Mouse (Mus musculus) liver, embryonic 11.5 days (tissue): ENCODE results near the gene Mmd2. TPM values are rescaled to one million over a fixed set of nuclear protein-coding genes. Genes with fewer than 3 reads are reported as not detected.

Experiments
- ATAC-seq: fragments of 200-750 bp; cut with Nextera tagmentation; replicated peaks from 2 replicates; pipeline ENCODE4 v1.8.0; 2017; ENCODE audit warnings: moderate number of reproducible peaks, mild to moderate bottlenecking, moderate TSS enrichment, moderate library complexity; ENCODE audit not compliant: low FRiP score
- DNase-seq: peaks from one replicate; pipeline ENCODE4 v3.0.0-alpha.2; 2017; ENCODE audit warnings: low spot score
- H3K27ac ChIP-seq: fragments of 300-500 bp; sonication (generic); 2 replicates; pipeline ENCODE4 v1.5.1; 2014; ENCODE audit warnings: mild to moderate bottlenecking, low read depth, low read length, control low read depth
- H3K27me3 ChIP-seq: fragments of 300-500 bp; sonication (generic); replicated peaks from 2 replicates; pipeline ENCODE4 v1.6.1; 2014; ENCODE audit warnings: low read length, mixed read lengths; ENCODE audit not compliant: control insufficient read depth, insufficient read depth
- H3K36me3 ChIP-seq: fragments of 300-500 bp; sonication (generic); 2 replicates; pipeline ENCODE4 v1.6.1; 2014; ENCODE audit warnings: mild to moderate bottlenecking, low read length, moderate library complexity, mixed read lengths; ENCODE audit not compliant: control insufficient read depth, insufficient read depth
- H3K4me1 ChIP-seq: fragments of 300-500 bp; sonication (generic); replicated peaks from 2 replicates; pipeline ENCODE4 v1.6.1; 2014; ENCODE audit warnings: low read length, mixed read lengths; ENCODE audit not compliant: control insufficient read depth, insufficient read depth
- H3K4me2 ChIP-seq: fragments of 300-500 bp; sonication (generic); 2 replicates; pipeline ENCODE4 v1.6.1; 2014; ENCODE audit warnings: mild to moderate bottlenecking, control low read depth, moderate library complexity
- H3K4me3 ChIP-seq: fragments of 300-500 bp; sonication (generic); 2 replicates; pipeline ENCODE4 v1.5.1; 2014; ENCODE audit warnings: low read depth, low read length, control low read depth
- H3K9ac ChIP-seq: fragments of 300-500 bp; sonication (generic); 2 replicates; pipeline ENCODE4 v1.6.1; 2014; ENCODE audit warnings: low read depth, low read length, control low read depth
- H3K9me3 ChIP-seq: fragments of 300-500 bp; sonication (generic); 2 replicates; pipeline ENCODE4 v1.6.1; 2016; ENCODE audit warnings: low read length, inconsistent platforms, mixed read lengths; ENCODE audit not compliant: control insufficient read depth
- WGBS: fragments of 180-500 bp; shearing (Covaris S2); extraction: QIAGEN DNeasy Blood & Tissue Kit; methylation state at CpG from one replicate; pipeline ENCODE4 v1.1.7; 2014; 5-methylcytosine and 5-hydroxymethylcytosine counted together
- polyA plus RNA-seq: library from polyadenylated mRNA; unstranded; fragments of >200 nt; fragmentation: Nextera tagmentation; extraction: Ambion mirVana; gene quantifications from 2 replicates; pipeline ENCODE4 v1.2.1, GENCODE M21; 2014

The Mmd2 gene
- polyA plus RNA-seq, 1 experiment from 2014 or later: 20.2 TPM

GRCm38 (mm10) chr5:142595698-142596097, 12.9 kb downstream of the Mmd2 start:
- ATAC-seq (no peak), DNase-seq (no peak)
- Histone ChIP-seq H3K4me1 (no peaks in the 10 kb centered on the region), H3K4me3 (no peak overlapping the region), H3K36me3 (no peaks in the 10 kb centered on the region), H3K9me3 (no peaks in the 10 kb centered on the region), H3K9ac (no peak overlapping the region), H3K27me3 (no peaks in the 10 kb centered on the region), H3K4me2 (no peak overlapping the region), H3K27ac (no peak overlapping the region)
- WGBS: 80% methylated on average over 3 of the region's 3 CpGs

- WGBS: 81% methylated on average over 6 of the region's 6 CpGs
- H3K9ac ChIP-seq: no peak overlapping the region
Measured at GRCm38 (mm10) chr5:142590953-142591616, 17.5 kb downstream of the Mmd2 start.

GRCm38 (mm10) chr5:142583616-142584126, 24.9 kb downstream of the Mmd2 start:
- no peak overlapping the region for H3K27ac ChIP-seq
- H3K9me3 ChIP-seq: no peaks in the 10 kb centered on the region
- ATAC-seq: no peak
- no peak overlapping the region for H3K9ac ChIP-seq
- DNase-seq: no peak
- H3K27me3 ChIP-seq: no peaks in the 10 kb centered on the region
- no peaks in the 10 kb centered on the region for H3K4me1 ChIP-seq
- 67% methylated on average over 14 of the region's 14 CpGs for WGBS
- H3K4me2 ChIP-seq: no peak overlapping the region
- H3K4me3 ChIP-seq: no peak overlapping the region
- no peaks in the 10 kb centered on the region for H3K36me3 ChIP-seq

More at GRCm38 (mm10) chr5:142590953-142591616, 17.5 kb downstream of the Mmd2 start:
- Histone ChIP-seq H3K9me3 (no peaks in the 10 kb centered on the region), H3K4me1 (no peaks in the 10 kb centered on the region), H3K27ac (no peak overlapping the region), H3K4me2 (no peak overlapping the region), H3K27me3 (no peaks in the 10 kb centered on the region), H3K4me3 (no peak overlapping the region), H3K36me3 (no peaks in the 10 kb centered on the region)
- DNase-seq: no peak
- no peak for ATAC-seq

- Histone ChIP-seq H3K4me2 (no peak overlapping the region), H3K4me3 (no peak overlapping the region), H3K9me3 (no peaks in the 10 kb centered on the region), H3K27me3 (no peaks in the 10 kb centered on the region), H3K9ac (no peak overlapping the region), H3K27ac (no peak overlapping the region), H3K36me3 (peaks cover 3% of the 10 kb centered on the region; the same call in 1 of the 2 replicates), H3K4me1 (no peaks in the 10 kb centered on the region)
- WGBS: 17% methylated on average over 5 of the region's 5 CpGs
- no peak for ATAC-seq
- peak; percentile 37 for DNase-seq
Measured at GRCm38 (mm10) chr5:142581517-142581916, 27.1 kb downstream of the Mmd2 start.

- DNase-seq (no peak), ATAC-seq (no peak)
- Histone ChIP-seq H3K9me3 (no peaks in the 10 kb centered on the region), H3K4me3 (no peak overlapping the region), H3K4me2 (no peak overlapping the region), H3K36me3 (peaks cover 3% of the 10 kb centered on the region; the same call in 1 of the 2 replicates), H3K4me1 (no peaks in the 10 kb centered on the region), H3K9ac (no peak overlapping the region), H3K27me3 (no peaks in the 10 kb centered on the region), H3K27ac (no peak overlapping the region)
- 87% methylated on average over 10 of the region's 10 CpGs for whole genome bisulfite sequencing
Measured at GRCm38 (mm10) chr5:142578192-142578591, 30.4 kb downstream of the Mmd2 start.

GRCm38 (mm10) chr5:142576832-142577231, 31.8 kb downstream of the Mmd2 start:
- H3K27ac ChIP-seq: no peak overlapping the region
- no peak overlapping the region for H3K4me2 ChIP-seq
- no peaks in the 10 kb centered on the region for H3K4me1 ChIP-seq
- peaks cover 3% of the 10 kb centered on the region; the same call in 1 of the 2 replicates for H3K36me3 ChIP-seq
- no peak overlapping the region for H3K9ac ChIP-seq
- ATAC-seq (no peak), DNase-seq (no peak)
- 75% methylated on average over 7 of the region's 7 CpGs for WGBS
- no peak overlapping the region for H3K4me3 ChIP-seq
- no peaks in the 10 kb centered on the region for H3K9me3 ChIP-seq
- no peaks in the 10 kb centered on the region for H3K27me3 ChIP-seq

- no peak overlapping the region for H3K4me2 ChIP-seq
- H3K27me3 ChIP-seq: no peaks in the 10 kb centered on the region
- H3K9me3 ChIP-seq: no peaks in the 10 kb centered on the region
- no peaks in the 10 kb centered on the region for H3K4me1 ChIP-seq
- H3K36me3 ChIP-seq: peaks cover 3% of the 10 kb centered on the region; the same call in 1 of the 2 replicates
- ATAC-seq (no peak), DNase-seq (no peak)
- H3K4me3 ChIP-seq: no peak overlapping the region
- WGBS: 70% methylated on average over 8 of the region's 8 CpGs
- H3K9ac ChIP-seq: no peak overlapping the region
- H3K27ac ChIP-seq: no peak overlapping the region
Measured at GRCm38 (mm10) chr5:142574323-142575057, 34.1 kb downstream of the Mmd2 start.

GRCm38 (mm10) chr5:142564606-142565005, 44.0 kb downstream of the Mmd2 start:
- Histone ChIP-seq H3K27me3 (no peaks in the 10 kb centered on the region), H3K4me2 (no peak overlapping the region), H3K4me3 (no peak overlapping the region), H3K9me3 (peaks cover 2% of the 10 kb centered on the region; the same call in 1 of the 2 replicates), H3K27ac (no peak overlapping the region), H3K9ac (no peak overlapping the region), H3K4me1 (no peaks in the 10 kb centered on the region), H3K36me3 (0 out of 2 replicates have a peak, but pooled peaks cover 2% of the 10 kb centered on the region)
- DNase-seq (no peak), ATAC-seq (no peak)
- WGBS: 83% methylated on average over 1 of the region's 1 CpGs
